Mouse (Mus musculus) thymus, adult 2 months (tissue): ENCODE data around the gene Plekha6. TPM values are rescaled to one million over a fixed set of nuclear protein-coding genes. Genes with fewer than 3 reads are reported as not detected.

ENCODE experiments used
- DNase-seq: peaks from one replicate; pipeline ENCODE4 v3.0.0; 2021
- H3K27ac ChIP-seq: fragments of 200-500 bp; 2 replicates; pipeline ENCODE4 v1.5.1; 2012; ENCODE audit warnings: low read length, control low read depth; ENCODE audit not compliant: control insufficient read depth, insufficient read depth
- H3K27me3 ChIP-seq: fragments of 200-500 bp; 2 replicates; pipeline ENCODE4 v1.6.1; 2012; ENCODE audit warnings: mild to moderate bottlenecking, low read length, moderate library complexity, mixed read lengths; ENCODE audit not compliant: control insufficient read depth, insufficient read depth
- H3K36me3 ChIP-seq: fragments of 200-500 bp; 2 replicates; pipeline ENCODE4 v1.6.1; 2012; ENCODE audit warnings: mild to moderate bottlenecking, low read length, moderate library complexity; ENCODE audit not compliant: control insufficient read depth, insufficient read depth
- H3K4me1 ChIP-seq: fragments of 200-500 bp; replicated peaks from 2 replicates; pipeline ENCODE4 v1.6.1; 2012; ENCODE audit warnings: low read length; ENCODE audit not compliant: control insufficient read depth, insufficient read depth
- H3K4me3 ChIP-seq: fragments of 200-500 bp; 2 replicates; pipeline ENCODE4 v1.5.1; 2012; ENCODE audit warnings: mild to moderate bottlenecking, low read length, control low read depth, moderate library complexity; ENCODE audit not compliant: control insufficient read depth, insufficient read depth
- CTCF ChIP-seq: fragments of 200-500 bp; IDR thresholded peaks from 2 replicates; pipeline ENCODE4 v1.5.1; 2012; ENCODE audit warnings: mild to moderate bottlenecking, control low read depth, low read length, moderate library complexity, borderline replicate concordance; ENCODE audit not compliant: control insufficient read depth, poor library complexity, insufficient read depth; ENCODE audit errors: extremely low read depth
- POLR2A ChIP-seq: fragments of 200-500 bp; IDR thresholded peaks from 2 replicates; pipeline ENCODE4 v1.6.1; 2012; ENCODE audit warnings: mild to moderate bottlenecking, low read length, control low read depth, moderate library complexity; ENCODE audit not compliant: control insufficient read depth, poor library complexity, insufficient read depth; ENCODE audit errors: extremely low read depth
- WGBS: fragments of 180-500 bp; shearing (Covaris S2); methylation state at CpG from one replicate; pipeline ENCODE4 v1.1.7; 2018; 5-methylcytosine and 5-hydroxymethylcytosine counted together
- polyA plus RNA-seq: library from polyadenylated mRNA; depleted of rRNA; stranded (reverse); fragments of >200 nt; gene quantifications from 2 replicates; pipeline ENCODE4 v1.2.3, GENCODE M21; 2012

Plekha6 gene
- polyA plus RNA-seq, 1 experiment, result 9.4 TPM

GRCm38 (mm10) chr1:133245690-133246619 lies 81.9 kb downstream of the Plekha6 start:
- TF ChIP-seq POLR2A (no peak), CTCF (no peak)
- peaks cover 9% of the 10 kb centered on the region for H3K4me1 ChIP-seq
- no peaks in the 10 kb centered on the region for H3K36me3 ChIP-seq
- no peak overlapping the region for H3K4me3 ChIP-seq
- WGBS, result 53% methylated on average over 12 of the region's 12 CpGs
- H3K27ac ChIP-seq, result peak overlapping the region; percentile 17; the same call in 1 of the 2 replicates
- DNase-seq, result no peak
- no peaks in the 10 kb centered on the region for H3K27me3 ChIP-seq

- no peaks in the 10 kb centered on the region for H3K27me3 ChIP-seq
- no peak for DNase-seq
- TF ChIP-seq CTCF (no peak), POLR2A (no peak)
- peaks cover 11% of the 10 kb centered on the region for H3K4me1 ChIP-seq
- H3K4me3 ChIP-seq, result no peak overlapping the region
- H3K36me3 ChIP-seq, result no peaks in the 10 kb centered on the region
- no peak overlapping the region for H3K27ac ChIP-seq
- 90% methylated on average over 5 of the region's 5 CpGs for WGBS
Measured at GRCm38 (mm10) chr1:133247189-133247588, 83.2 kb downstream of the Plekha6 start.

- H3K4me3 ChIP-seq, result no peak overlapping the region
- H3K27ac ChIP-seq, result no peak overlapping the region
- no peaks in the 10 kb centered on the region for H3K36me3 ChIP-seq
- H3K4me1 ChIP-seq, result peaks cover 24% of the 10 kb centered on the region
- no peak for TF ChIP-seq POLR2A
- TF ChIP-seq CTCF, result no peak
- no peaks in the 10 kb centered on the region for H3K27me3 ChIP-seq
- DNase-seq, result no peak
- WGBS, result 94% methylated on average over 6 of the region's 6 CpGs
Measured at GRCm38 (mm10) chr1:133250761-133251160, 86.8 kb downstream of the Plekha6 start.

- DNase-seq, result no peak
- H3K36me3 ChIP-seq, result no peaks in the 10 kb centered on the region
- H3K27ac ChIP-seq, result no peak overlapping the region
- no peak for TF ChIP-seq CTCF
- TF ChIP-seq POLR2A, result no peak
- peaks cover 19% of the 10 kb centered on the region for H3K4me1 ChIP-seq
- no peak overlapping the region for H3K4me3 ChIP-seq
- no peaks in the 10 kb centered on the region for H3K27me3 ChIP-seq
- WGBS, result 83% methylated on average over 5 of the region's 5 CpGs
Measured at GRCm38 (mm10) chr1:133251625-133252034, 87.6 kb downstream of the Plekha6 start.

- no peak for DNase-seq
- H3K27me3 ChIP-seq, result no peaks in the 10 kb centered on the region
- peaks cover 19% of the 10 kb centered on the region for H3K4me1 ChIP-seq
- H3K36me3 ChIP-seq, result no peaks in the 10 kb centered on the region
- H3K4me3 ChIP-seq, result no peak overlapping the region
- no peak overlapping the region for H3K27ac ChIP-seq
- TF ChIP-seq CTCF (no peak), POLR2A (no peak)
- 94% methylated on average over 3 of the region's 3 CpGs for WGBS
Measured at GRCm38 (mm10) chr1:133252251-133252650, 88.2 kb downstream of the Plekha6 start.

GRCm38 (mm10) chr1:133252801-133253531 lies 89.0 kb downstream of the Plekha6 start:
- TF ChIP-seq POLR2A, result no peak
- no peak for TF ChIP-seq CTCF
- no peaks in the 10 kb centered on the region for H3K27me3 ChIP-seq
- WGBS, result 67% methylated on average over 10 of the region's 10 CpGs
- H3K4me3 ChIP-seq, result no peak overlapping the region
- peaks cover 19% of the 10 kb centered on the region for H3K4me1 ChIP-seq
- DNase-seq, result peak; percentile 53
- H3K27ac ChIP-seq, result no peak overlapping the region
- H3K36me3 ChIP-seq, result no peaks in the 10 kb centered on the region
